Mouse (Mus musculus): ENCODE measurements at regions not wholly inside any gene's neighbourhood (a gene's known extent, or its start where the extent isn't known, plus 50 kb on each side); places are given as distances from the start of the nearest gene placed in this dataset.

DNA sequence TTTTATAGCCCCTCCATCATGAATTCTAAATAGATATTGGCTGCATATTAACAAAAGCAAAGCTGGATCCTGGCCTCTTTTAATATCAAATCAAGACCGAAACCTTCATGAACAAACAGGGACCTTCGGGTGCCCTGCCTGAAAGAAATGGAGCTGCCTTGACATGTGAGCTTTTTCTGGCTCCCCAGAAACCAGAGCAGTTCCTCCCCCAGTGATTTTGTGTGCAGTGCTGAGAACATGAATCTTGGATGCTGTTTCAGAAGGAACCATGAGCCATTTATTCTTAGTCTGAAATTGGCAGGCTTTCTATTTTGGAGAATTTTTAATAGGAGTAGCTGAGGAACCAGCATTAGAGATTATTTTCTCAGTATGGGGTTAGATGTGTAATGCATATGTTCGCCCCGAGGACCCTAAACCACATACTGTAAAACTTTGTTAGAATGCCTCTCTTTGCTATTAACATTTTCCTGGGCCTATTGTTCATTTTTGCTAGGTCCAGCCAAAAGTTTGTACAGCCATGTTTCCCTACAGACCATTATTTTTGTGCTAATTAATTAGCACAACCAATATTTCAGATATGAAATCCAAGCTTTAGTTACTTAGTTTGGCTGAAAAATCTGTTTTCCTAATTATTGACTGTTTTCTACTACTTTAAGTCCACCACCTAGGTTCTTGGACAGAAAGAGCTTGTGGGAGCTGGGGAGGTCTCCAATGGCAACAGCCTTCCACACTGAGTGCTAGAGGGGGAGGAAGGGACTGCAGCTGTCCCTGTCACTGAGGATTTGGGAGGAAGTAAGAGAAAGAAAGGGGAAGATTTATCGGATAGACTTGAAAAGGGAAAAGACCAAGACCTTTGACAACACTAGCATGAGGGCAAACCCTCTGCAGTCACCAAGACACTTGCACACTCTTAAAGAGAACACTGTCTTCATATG lies 613.0 kb downstream of the Nfib start:
- DNase-seq (ENCODE audit: low read depth) = no peak

- no peak for DNase-seq (ENCODE audit: low read depth)
Observed at GRCm38 (mm10) chr4:82089657-82090056, 615.9 kb downstream of the Nfib start.

- no peak for DNase-seq (ENCODE audit: low read depth)
Observed at GRCm38 (mm10) chr4:82083519-82083918, 622.0 kb downstream of the Nfib start.

GRCm38 (mm10) chr4:82068050-82068449 lies 625.4 kb upstream of the Mpdz start:
- no peak for DNase-seq (ENCODE audit: low read depth)

- no peak for DNase-seq (ENCODE audit: low read depth)
Observed at GRCm38 (mm10) chr4:82065641-82066358, 623.2 kb upstream of the Mpdz start.

GRCm38 (mm10) chr4:82062726-82063125 lies 620.1 kb upstream of the Mpdz start:
- DNase-seq (ENCODE audit: low read depth) = no peak

DNA sequence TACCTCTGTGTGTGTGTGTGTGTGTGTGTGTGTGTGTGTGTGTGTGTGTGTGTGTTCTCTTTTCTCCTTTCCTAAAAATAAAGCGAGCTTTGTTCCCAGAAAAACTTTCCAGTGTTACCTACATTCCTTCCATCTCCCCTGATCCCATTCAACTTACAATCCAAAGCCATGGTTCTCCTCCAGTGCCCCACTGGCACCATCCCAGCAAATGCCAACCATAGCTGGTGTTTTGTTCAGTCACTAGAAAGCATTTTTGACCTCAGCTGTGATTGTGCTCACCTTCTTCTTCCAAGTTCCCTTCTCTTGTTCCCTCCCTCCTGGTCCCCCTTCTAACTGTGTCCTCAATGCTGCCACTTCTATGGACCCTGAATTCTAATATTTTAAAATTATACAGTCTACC lies 614.1 kb upstream of the Mpdz start:
- no peak for DNase-seq (ENCODE audit: low read depth)

DNA sequence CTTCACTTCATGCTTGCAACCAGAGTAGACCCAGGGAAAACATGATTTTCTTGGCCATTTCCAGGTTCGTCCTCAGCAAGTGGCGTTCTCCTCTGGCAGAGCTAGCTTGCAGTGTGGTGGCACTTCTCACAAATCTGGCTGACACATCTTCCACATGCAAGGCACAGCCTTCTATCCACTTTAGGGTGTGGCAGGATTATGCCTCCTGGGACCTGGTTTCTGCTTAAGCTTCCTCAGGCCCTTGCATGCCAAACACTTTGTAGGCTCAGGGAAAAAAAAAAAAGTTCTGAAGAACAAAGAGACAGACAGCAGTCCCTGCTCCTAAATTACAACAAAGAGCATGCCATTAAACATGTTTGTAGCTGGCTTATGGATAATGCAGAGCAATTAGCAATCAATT lies 605.6 kb upstream of the Mpdz start:
- no peak for DNase-seq (ENCODE audit: low read depth)

- DNase-seq (ENCODE audit: low read depth) = no peak
Observed at GRCm38 (mm10) chr4:82037473-82037872, 594.9 kb upstream of the Mpdz start.

- no peak for DNase-seq (ENCODE audit: low read depth)
Observed at GRCm38 (mm10) chr4:82035074-82035703, 592.6 kb upstream of the Mpdz start.

DNA sequence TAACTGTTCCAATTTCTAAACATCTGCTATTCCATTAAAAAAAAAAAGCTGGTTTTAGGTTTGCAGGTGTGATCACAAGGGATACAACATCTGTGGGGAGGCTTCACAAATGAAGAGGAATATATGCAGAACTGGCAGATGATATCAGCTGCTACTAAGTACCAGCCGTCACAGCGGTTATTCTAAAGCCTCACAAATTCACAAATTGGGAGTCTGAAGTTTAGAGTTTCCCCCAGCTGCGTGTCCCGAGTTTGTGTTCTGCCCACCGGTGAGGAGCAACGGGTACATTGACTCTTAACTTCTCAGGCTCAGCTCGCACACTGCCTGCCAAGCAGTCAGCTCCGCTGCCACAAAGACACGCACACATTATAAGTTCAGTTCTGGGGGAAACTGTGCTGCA lies 586.6 kb upstream of the Mpdz start:
- DNase-seq (ENCODE audit: low read depth) = no peak

GRCm38 (mm10) chr4:82027447-82027881 lies 584.8 kb upstream of the Mpdz start:
- no peak for DNase-seq (ENCODE audit: low read depth)

- no peak for DNase-seq (ENCODE audit: low read depth)
Observed at GRCm38 (mm10) chr4:82001406-82001732, 558.8 kb upstream of the Mpdz start.

- DNase-seq (ENCODE audit: low read depth) = no peak
Observed at GRCm38 (mm10) chr4:82000590-82001405, 558.2 kb upstream of the Mpdz start.

DNA sequence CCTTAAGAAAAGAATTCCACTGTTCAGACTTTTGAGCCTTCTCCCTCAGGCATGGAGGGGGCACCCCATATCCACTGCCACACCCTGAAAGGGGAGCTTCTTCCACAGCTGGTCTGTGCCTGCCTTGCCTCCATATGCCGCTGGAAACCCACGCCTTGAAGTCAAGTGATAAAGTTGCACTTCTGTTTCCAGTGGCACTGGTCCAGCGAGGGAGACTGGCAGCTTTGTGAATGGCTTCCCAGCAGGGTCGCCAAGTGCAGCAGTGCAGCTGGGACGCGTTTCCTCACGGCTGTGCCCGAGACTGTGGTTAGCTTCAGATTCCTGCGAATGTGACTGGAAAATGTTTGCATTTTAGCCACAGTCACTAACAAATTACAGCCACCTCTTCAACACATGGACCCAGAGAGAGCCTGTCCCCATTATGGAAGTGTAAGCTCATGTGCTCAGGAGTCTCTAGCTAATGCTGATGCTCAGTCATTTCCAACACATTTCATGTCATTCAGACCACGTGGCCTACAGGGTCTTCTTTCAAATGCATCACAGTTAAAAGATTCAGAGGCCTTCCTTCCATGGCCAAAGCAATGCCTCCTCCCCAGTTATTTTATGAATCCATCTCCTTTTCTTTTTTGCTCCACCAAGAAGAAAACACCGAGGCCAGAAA lies 557.2 kb upstream of the Mpdz start:
- DNase-seq (ENCODE audit: low read depth) = no peak

DNA sequence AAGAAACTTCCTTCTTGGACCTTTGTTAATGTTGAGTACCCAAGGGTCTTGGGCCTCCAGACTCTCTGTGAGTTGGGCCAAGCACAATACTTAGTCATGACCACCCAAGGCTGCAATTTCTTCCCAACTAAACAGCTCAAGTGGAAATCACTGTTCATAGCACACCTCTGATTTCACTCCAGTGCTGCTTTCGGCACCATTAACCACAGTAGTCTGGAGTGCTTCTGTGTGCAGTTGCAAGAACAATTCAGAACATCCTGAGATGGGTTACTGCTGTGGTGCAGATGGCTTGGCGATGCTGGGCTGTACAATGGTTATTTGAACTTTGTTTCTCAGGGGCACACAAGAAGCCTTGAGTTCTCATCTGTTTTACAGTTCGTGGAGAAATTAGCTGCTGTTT lies 556.5 kb upstream of the Mpdz start:
- no peak for DNase-seq (ENCODE audit: low read depth)

- no peak for DNase-seq (ENCODE audit: low read depth)
Observed at GRCm38 (mm10) chr4:81996445-81996844, 553.8 kb upstream of the Mpdz start.

DNA sequence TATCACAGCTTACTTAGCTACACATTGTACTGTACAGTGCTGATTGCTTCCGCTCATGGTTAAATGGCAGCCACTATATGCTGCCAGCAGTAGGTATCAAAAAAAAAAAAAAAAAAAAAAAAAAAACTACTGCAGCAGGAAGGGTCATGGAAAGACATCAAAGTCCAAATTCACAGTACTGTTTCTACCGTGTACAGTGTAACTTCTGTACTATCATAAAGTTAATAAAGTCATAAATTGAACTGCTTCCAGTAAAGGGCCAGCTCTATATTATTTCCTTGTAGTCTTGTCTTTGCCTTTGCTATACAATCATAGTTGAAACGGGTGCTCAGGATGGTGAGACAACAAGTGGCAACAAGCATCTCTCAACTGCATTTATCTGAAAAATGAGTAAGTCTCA lies 552.6 kb upstream of the Mpdz start:
- no peak for DNase-seq (ENCODE audit: low read depth)

GRCm38 (mm10) chr4:81988796-81989195 lies 546.2 kb upstream of the Mpdz start:
- no peak for DNase-seq (ENCODE audit: low read depth)

- no peak for DNase-seq (ENCODE audit: low read depth)
Observed at GRCm38 (mm10) chr4:81986616-81987015, 544.0 kb upstream of the Mpdz start.

GRCm38 (mm10) chr4:81981811-81982210 lies 539.2 kb upstream of the Mpdz start:
- no peak for DNase-seq (ENCODE audit: low read depth)

DNA sequence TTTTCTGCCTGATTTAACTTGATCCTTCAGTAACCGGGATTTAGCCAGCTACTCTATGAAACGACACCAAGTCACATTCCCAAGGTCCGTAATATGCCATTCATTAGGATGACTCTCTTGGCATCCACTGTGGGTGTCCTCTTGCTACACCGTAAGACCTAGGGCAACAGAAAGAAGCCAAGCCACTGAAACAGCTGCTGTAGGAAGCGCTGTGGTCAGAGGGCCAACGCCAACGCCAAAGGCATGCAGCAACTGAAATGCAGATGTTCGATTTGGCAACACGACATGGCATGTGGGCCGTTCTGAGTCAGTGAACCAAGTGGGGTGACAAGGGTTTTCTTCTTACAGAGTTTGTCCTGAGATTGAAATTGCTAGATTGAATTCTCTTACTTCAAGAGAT lies 527.9 kb upstream of the Mpdz start:
- DNase-seq (ENCODE audit: low read depth) = no peak
